Mouse (Mus musculus): ENCODE data around the gene Cmc2. TPM values are rescaled to one million over a fixed set of nuclear protein-coding genes. Genes with fewer than 3 reads are reported as not detected.

Cmc2 gene
- polyA plus RNA-seq, 1 experiment from 2014 or later: 78.2 TPM

DNA sequence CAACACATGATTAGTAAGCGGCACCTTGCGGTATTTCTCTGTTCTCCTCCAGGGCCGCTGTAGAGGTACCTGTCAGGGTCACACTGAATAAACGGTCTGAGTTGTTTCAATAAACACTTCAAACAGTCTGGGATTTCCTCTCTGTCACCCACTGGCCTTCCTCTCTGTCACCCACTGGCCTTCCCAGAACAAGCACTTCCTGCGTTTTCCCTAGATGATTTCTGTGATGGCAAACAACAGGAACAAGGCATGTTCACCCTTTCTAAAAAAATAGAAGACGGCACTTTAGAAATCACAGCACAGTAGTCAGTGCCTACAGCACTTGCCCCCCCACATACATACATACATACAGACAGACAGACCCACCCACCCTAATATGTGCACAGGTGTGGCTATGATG, 25.7 kb downstream of the Cmc2 start:
- H3K9me3 ChIP-seq: no peaks in the 10 kb centered on the region

GRCm38 (mm10) chr8:116893938-116894337, 27.3 kb downstream of the Cmc2 start:
- H3K27ac ChIP-seq: no peak overlapping the region
- no peak overlapping the region for H3K4me2 ChIP-seq
- 92% methylated on average over 11 of the region's 11 CpGs for WGBS
- no peaks in the 10 kb centered on the region for H3K4me1 ChIP-seq
- H3K36me3 ChIP-seq (replicated peaks): peaks cover 19% of the 10 kb centered on the region
- H3K27me3 ChIP-seq: no peaks in the 10 kb centered on the region
- no peaks in the 10 kb centered on the region for H3K9me3 ChIP-seq
- no peak overlapping the region for H3K9ac ChIP-seq
- ATAC-seq (ENCODE audit: low FRiP score): no peak
- H3K4me3 ChIP-seq (replicated peaks): no peak overlapping the region

More for the DNA sequence above, 25.7 kb downstream of the Cmc2 start:
- no peak for ATAC-seq (ENCODE audit: low FRiP score)
- no peak overlapping the region for H3K4me3 ChIP-seq (replicated peaks)
- no peak overlapping the region for H3K4me2 ChIP-seq
- no peaks in the 10 kb centered on the region for H3K4me1 ChIP-seq
- H3K9ac ChIP-seq: no peak overlapping the region
- H3K36me3 ChIP-seq (replicated peaks): peaks cover 10% of the 10 kb centered on the region
- no peak overlapping the region for H3K27ac ChIP-seq
- H3K27me3 ChIP-seq: no peaks in the 10 kb centered on the region
- WGBS: 92% methylated on average over 6 of the region's 6 CpGs

GRCm38 (mm10) chr8:116892636-116893035, 28.6 kb downstream of the Cmc2 start:
- WGBS: 87% methylated on average over 9 of the region's 9 CpGs
- peaks cover 31% of the 10 kb centered on the region for H3K36me3 ChIP-seq (replicated peaks)

GRCm38 (mm10) chr8:116892130-116892529, 29.1 kb downstream of the Cmc2 start:
- no peak overlapping the region for H3K4me2 ChIP-seq
- H3K36me3 ChIP-seq (replicated peaks): peaks cover 35% of the 10 kb centered on the region
- H3K4me1 ChIP-seq: no peaks in the 10 kb centered on the region
- no peak overlapping the region for H3K4me3 ChIP-seq (replicated peaks)
- H3K9ac ChIP-seq: no peak overlapping the region
- WGBS: 95% methylated on average over 3 of the region's 3 CpGs
- H3K27me3 ChIP-seq: no peaks in the 10 kb centered on the region
- H3K9me3 ChIP-seq: no peaks in the 10 kb centered on the region
- no peak for ATAC-seq (ENCODE audit: low FRiP score)
- H3K27ac ChIP-seq: no peak overlapping the region

More at GRCm38 (mm10) chr8:116892636-116893035, 28.6 kb downstream of the Cmc2 start:
- Histone ChIP-seq H3K4me3 (replicated peaks) (no peak overlapping the region), H3K27me3 (no peaks in the 10 kb centered on the region), H3K4me1 (no peaks in the 10 kb centered on the region), H3K4me2 (no peak overlapping the region), H3K27ac (no peak overlapping the region), H3K9me3 (no peaks in the 10 kb centered on the region), H3K9ac (no peak overlapping the region)
- no peak for ATAC-seq (ENCODE audit: low FRiP score)

DNA sequence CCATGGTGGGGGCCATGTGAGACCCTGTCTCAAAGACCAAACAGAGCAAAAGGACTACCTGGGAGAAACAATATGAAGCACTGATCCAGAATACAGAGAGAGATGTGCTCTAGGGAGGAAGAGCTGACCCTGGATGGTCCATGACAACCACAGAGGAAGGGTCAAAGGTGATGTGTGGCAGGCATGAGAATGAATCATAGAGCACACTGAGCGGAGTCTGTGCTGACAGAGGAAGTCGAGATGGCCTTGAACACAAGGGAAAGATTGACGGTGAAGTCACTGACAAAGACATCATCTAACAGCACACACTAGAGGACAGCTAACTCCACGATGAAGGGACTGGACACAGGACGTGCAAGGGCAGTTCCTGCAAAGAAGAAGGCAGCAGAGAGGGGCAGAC, 29.8 kb downstream of the Cmc2 start:
- H3K4me3 ChIP-seq (replicated peaks): no peak overlapping the region
- peaks cover 41% of the 10 kb centered on the region for H3K36me3 ChIP-seq (replicated peaks)
- no peaks in the 10 kb centered on the region for H3K27me3 ChIP-seq
- no peak overlapping the region for H3K27ac ChIP-seq
- H3K4me1 ChIP-seq: no peaks in the 10 kb centered on the region
- WGBS: 94% methylated on average over 5 of the region's 5 CpGs
- no peaks in the 10 kb centered on the region for H3K9me3 ChIP-seq
- H3K4me2 ChIP-seq: no peak overlapping the region
- H3K9ac ChIP-seq: no peak overlapping the region
- ATAC-seq (ENCODE audit: low FRiP score): no peak

- Histone ChIP-seq H3K9me3 (no peaks in the 10 kb centered on the region), H3K9ac (no peak overlapping the region), H3K27ac (no peak overlapping the region), H3K36me3 (replicated peaks) (peaks cover 36% of the 10 kb centered on the region), H3K4me1 (no peaks in the 10 kb centered on the region), H3K4me2 (no peak overlapping the region), H3K4me3 (replicated peaks) (no peak overlapping the region), H3K27me3 (no peaks in the 10 kb centered on the region)
- WGBS: 87% methylated on average over 4 of the region's 4 CpGs
- no peak for ATAC-seq (ENCODE audit: low FRiP score)
These were observed 33.4 kb downstream of the Cmc2 start for GRCm38 (mm10) chr8:116887813-116888212.

- 94% methylated on average over 8 of the region's 8 CpGs for WGBS
- 0 out of 2 replicates have a peak, but pooled peaks cover 3% of the 10 kb centered on the region for H3K9me3 ChIP-seq
- ATAC-seq (ENCODE audit: low FRiP score): no peak
These were observed 39.9 kb downstream of the Cmc2 start for GRCm38 (mm10) chr8:116881396-116881795.

GRCm38 (mm10) chr8:116875798-116876450, 45.3 kb downstream of the Cmc2 start:
- no peak for ATAC-seq (ENCODE audit: low FRiP score)

More at GRCm38 (mm10) chr8:116881396-116881795, 39.9 kb downstream of the Cmc2 start:
- Histone ChIP-seq H3K9ac (no peak overlapping the region), H3K27ac (no peak overlapping the region), H3K4me1 (no peaks in the 10 kb centered on the region), H3K36me3 (replicated peaks) (peaks cover 5% of the 10 kb centered on the region), H3K4me3 (replicated peaks) (no peak overlapping the region), H3K27me3 (no peaks in the 10 kb centered on the region), H3K4me2 (no peak overlapping the region)

GRCm38 (mm10) chr8:116873986-116874385, 47.3 kb downstream of the Cmc2 start:
- no peak overlapping the region for H3K4me2 ChIP-seq
- no peaks in the 10 kb centered on the region for H3K36me3 ChIP-seq (replicated peaks)
- ATAC-seq (ENCODE audit: low FRiP score): no peak
- no peak overlapping the region for H3K4me3 ChIP-seq (replicated peaks)
- H3K27me3 ChIP-seq: no peaks in the 10 kb centered on the region
- H3K9ac ChIP-seq: no peak overlapping the region
- WGBS: 85% methylated on average over 8 of the region's 8 CpGs
- 0 out of 2 replicates have a peak, but pooled peaks cover 3% of the 10 kb centered on the region for H3K9me3 ChIP-seq
- no peaks in the 10 kb centered on the region for H3K4me1 ChIP-seq
- H3K27ac ChIP-seq: no peak overlapping the region

More at GRCm38 (mm10) chr8:116875798-116876450, 45.3 kb downstream of the Cmc2 start:
- Histone ChIP-seq H3K27me3 (no peaks in the 10 kb centered on the region), H3K4me3 (replicated peaks) (no peak overlapping the region), H3K9ac (no peak overlapping the region), H3K4me2 (no peak overlapping the region), H3K9me3 (0 out of 2 replicates have a peak, but pooled peaks cover 3% of the 10 kb centered on the region), H3K4me1 (no peaks in the 10 kb centered on the region), H3K27ac (no peak overlapping the region), H3K36me3 (replicated peaks) (no peaks in the 10 kb centered on the region)
- WGBS: 91% methylated on average over 17 of the region's 17 CpGs

DNA sequence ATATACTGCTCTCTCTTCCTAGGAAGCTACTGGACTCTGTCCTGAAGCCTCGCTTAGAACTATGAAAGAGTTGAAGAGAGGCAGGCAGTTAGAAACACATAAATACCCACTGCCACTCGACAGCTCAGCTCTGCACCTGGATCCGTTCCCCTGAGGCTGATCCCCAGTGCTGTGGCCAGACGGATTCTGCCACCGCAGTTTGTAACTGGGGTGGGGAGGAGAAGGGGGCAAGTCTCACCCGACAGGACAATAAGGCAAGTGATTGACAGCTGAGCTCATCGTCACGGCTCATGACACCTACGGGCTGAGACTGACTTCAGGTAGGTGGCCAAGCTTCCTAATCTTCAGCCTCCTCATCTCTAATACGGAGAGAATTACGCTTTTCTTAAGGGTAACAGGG, 47.7 kb downstream of the Cmc2 start:
- ATAC-seq (ENCODE audit: low FRiP score): no peak
- Histone ChIP-seq H3K4me2 (no peak overlapping the region), H3K9ac (no peak overlapping the region), H3K27me3 (no peaks in the 10 kb centered on the region), H3K27ac (no peak overlapping the region), H3K9me3 (0 out of 2 replicates have a peak, but pooled peaks cover 3% of the 10 kb centered on the region), H3K36me3 (replicated peaks) (no peaks in the 10 kb centered on the region), H3K4me3 (replicated peaks) (no peak overlapping the region), H3K4me1 (no peaks in the 10 kb centered on the region)
- 85% methylated on average over 11 of the region's 11 CpGs for WGBS

- 79% methylated on average over 2 of the region's 2 CpGs for WGBS
- no peaks in the 10 kb centered on the region for H3K4me1 ChIP-seq
- 0 out of 2 replicates have a peak, but pooled peaks cover 3% of the 10 kb centered on the region for H3K9me3 ChIP-seq
- H3K4me3 ChIP-seq (replicated peaks): no peak overlapping the region
- H3K9ac ChIP-seq: no peak overlapping the region
- H3K27ac ChIP-seq: no peak overlapping the region
- no peak for ATAC-seq (ENCODE audit: low FRiP score)
- H3K27me3 ChIP-seq: no peaks in the 10 kb centered on the region
- H3K4me2 ChIP-seq: no peak overlapping the region
- H3K36me3 ChIP-seq (replicated peaks): no peaks in the 10 kb centered on the region
These were observed 48.4 kb downstream of the Cmc2 start for GRCm38 (mm10) chr8:116872761-116873342.

GRCm38 (mm10) chr8:116868699-116869098, 52.6 kb downstream of the Cmc2 start:
- Histone ChIP-seq H3K4me3 (replicated peaks) (no peak overlapping the region), H3K27ac (no peak overlapping the region), H3K4me2 (no peak overlapping the region), H3K27me3 (peaks cover 13% of the 10 kb centered on the region), H3K36me3 (replicated peaks) (no peaks in the 10 kb centered on the region), H3K9me3 (no peaks in the 10 kb centered on the region), H3K4me1 (no peaks in the 10 kb centered on the region; the same call in 1 of the 2 replicates), H3K9ac (no peak overlapping the region)
- ATAC-seq (ENCODE audit: low FRiP score): no peak; the same call in 1 of the 2 replicates
- WGBS: 44% methylated on average over 4 of the region's 4 CpGs

GRCm38 (mm10) chr8:116867321-116867720, 53.9 kb downstream of the Cmc2 start:
- Histone ChIP-seq H3K9me3 (no peaks in the 10 kb centered on the region), H3K4me3 (replicated peaks) (no peak overlapping the region), H3K9ac (no peak overlapping the region), H3K27ac (no peak overlapping the region), H3K36me3 (replicated peaks) (no peaks in the 10 kb centered on the region), H3K4me2 (no peak overlapping the region), H3K27me3 (peaks cover 20% of the 10 kb centered on the region), H3K4me1 (no peaks in the 10 kb centered on the region; the same call in 1 of the 2 replicates)
- 79% methylated on average over 9 of the region's 9 CpGs for WGBS
- no peak for ATAC-seq (ENCODE audit: low FRiP score)
